Mouse (Mus musculus): Measurements from ENCODE around the gene Hira.
"Not testable (repeated sequence)": the region's sequence is repeated elsewhere in the genome, so short reads cannot be mapped to it uniquely, and the experiment has no call there.

Hira gene

DNA sequence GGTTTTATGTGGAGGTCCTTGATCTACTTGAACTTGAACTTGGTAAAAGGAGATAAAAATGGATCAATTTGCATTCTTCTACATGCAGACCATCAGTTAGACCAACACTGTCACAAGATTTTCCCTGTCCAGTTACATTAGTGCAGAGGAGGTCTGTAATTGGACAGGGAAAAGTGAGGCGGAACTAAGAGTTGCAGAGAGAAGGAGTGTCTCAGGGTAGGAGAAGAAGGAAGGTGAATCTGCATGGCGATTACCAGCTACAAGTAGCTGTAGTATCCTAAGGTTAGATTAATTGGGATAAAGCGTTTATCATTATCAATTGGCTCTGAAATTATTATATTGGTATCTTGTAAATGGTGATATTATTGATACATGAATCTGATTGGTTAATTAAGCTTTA, 109.5 kb downstream of the Hira start:
- H3K27me3 ChIP-seq (ENCODE audit: insufficient read depth, low read length) = no peaks in the 10 kb centered on the region
- no peaks in the 10 kb centered on the region for H3K36me3 ChIP-seq (ENCODE audit: insufficient read depth, low read length)
- H3K4me1 ChIP-seq (replicated peaks; ENCODE audit: low read depth, low read length) = no peaks in the 10 kb centered on the region
- no peak for TF ChIP-seq POU5F1 (IDR thresholded peaks at IDR 0.05; ENCODE audit: borderline replicate concordance, low read length)
- no peak for TF ChIP-seq CTCF (conservative IDR thresholded peaks at IDR 0.05; ENCODE audit: low read length)
- no peak for TF ChIP-seq NANOG (IDR thresholded peaks at IDR 0.05; ENCODE audit: borderline replicate concordance, low read length)
- H3K4me3 ChIP-seq (replicated peaks; ENCODE audit: low read length) = no peak overlapping the region
- peaks cover 20% of the 10 kb centered on the region for H3K9me3 ChIP-seq (ENCODE audit: low read length)

DNA sequence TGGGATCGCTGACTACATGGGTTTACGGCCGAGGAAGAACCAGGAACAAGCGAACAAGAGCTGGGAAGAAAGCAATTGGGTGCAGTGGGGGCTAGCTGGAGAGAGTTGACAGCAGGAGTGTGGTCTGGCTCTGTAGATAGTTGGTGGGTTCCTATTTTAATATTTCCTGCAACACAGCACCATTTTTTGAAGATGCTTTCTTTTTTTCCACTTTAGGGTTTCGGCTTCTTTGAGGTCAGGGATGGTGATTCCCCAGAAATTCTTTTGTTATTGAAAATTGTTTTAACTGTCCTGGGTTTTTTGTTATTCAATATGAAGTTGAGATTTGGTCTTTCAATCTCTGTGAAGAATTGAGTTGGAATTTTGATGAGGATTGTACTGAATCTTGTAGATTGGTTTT, 110.0 kb downstream of the Hira start:
- H3K4me1 ChIP-seq (replicated peaks; ENCODE audit: low read depth, low read length) = no peaks in the 10 kb centered on the region
- H3K4me3 ChIP-seq (replicated peaks; ENCODE audit: low read length) = no peak overlapping the region
- H3K9me3 ChIP-seq (ENCODE audit: low read length) = peaks cover 20% of the 10 kb centered on the region
- no peak for TF ChIP-seq POU5F1 (IDR thresholded peaks at IDR 0.05; ENCODE audit: borderline replicate concordance, low read length)
- TF ChIP-seq CTCF (conservative IDR thresholded peaks at IDR 0.05; ENCODE audit: low read length) = no peak
- TF ChIP-seq NANOG (IDR thresholded peaks at IDR 0.05; ENCODE audit: borderline replicate concordance, low read length) = no peak
- no peaks in the 10 kb centered on the region for H3K36me3 ChIP-seq (ENCODE audit: insufficient read depth, low read length)
- H3K27me3 ChIP-seq (ENCODE audit: insufficient read depth, low read length) = no peaks in the 10 kb centered on the region

DNA sequence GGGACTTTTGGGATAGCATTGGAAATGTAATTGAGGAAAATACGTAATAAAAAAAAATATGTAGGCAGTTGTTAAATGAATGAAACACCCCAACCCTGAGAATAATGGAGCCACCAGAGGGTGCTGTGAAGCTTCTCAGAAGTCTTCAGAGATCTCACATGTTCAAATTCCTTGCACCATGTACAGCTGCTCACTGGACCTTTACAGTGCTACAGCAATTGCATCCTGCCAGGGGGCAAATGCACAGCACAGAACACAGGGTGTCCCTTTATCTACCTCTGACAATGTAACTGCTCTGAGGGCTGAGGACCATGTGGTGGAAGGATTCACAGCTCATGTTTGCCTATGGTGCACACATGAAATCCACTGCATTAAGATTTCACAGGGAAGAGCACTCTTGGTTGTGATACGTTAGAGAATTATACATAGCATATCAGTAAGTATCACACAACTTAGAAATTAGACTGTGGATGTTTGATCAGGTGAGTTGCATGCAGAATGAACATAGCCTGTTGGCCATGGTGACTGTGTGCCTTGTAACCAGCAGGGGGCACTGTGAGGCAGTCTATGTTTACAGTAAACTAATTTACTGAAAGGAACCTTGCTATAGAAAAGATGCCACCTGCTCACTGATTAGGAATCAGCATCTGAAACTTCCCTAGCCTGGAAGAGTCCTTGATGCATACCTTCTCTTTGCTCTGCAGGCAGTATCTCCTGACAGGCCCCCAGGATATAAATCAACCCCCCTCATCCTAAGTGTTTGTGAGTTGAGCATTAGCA, 126.0 kb downstream of the Hira start:
- peaks cover 14% of the 10 kb centered on the region for H3K9me3 ChIP-seq (ENCODE audit: low read length)
- TF ChIP-seq CTCF (conservative IDR thresholded peaks at IDR 0.05; ENCODE audit: low read length) = peak; percentile 61
- not testable (repeated sequence) for H3K4me1 ChIP-seq (replicated peaks; ENCODE audit: low read depth, low read length); H3K27me3 ChIP-seq (ENCODE audit: insufficient read depth, low read length); H3K36me3 ChIP-seq (ENCODE audit: insufficient read depth, low read length); H3K4me3 ChIP-seq (replicated peaks; ENCODE audit: low read length)

DNA sequence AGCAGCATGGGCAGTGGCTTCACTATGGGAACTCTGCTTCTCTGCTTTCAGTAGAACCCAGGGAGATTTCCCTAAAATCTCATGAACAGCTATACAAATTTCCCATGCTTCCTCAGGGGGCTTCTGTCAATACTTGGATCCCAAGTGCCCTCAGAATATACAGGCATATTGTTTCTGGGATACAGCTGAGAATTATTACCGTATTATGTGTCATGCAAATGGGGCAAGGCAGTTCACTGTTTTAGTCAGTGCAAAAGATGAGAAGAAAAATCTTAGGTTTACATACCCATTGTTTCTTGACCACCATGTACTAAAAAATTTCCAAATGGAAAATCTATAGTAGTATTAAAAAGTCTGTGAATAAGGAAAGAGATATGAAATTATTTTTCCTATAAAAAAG, 126.9 kb downstream of the Hira start:
- peaks cover 6% of the 10 kb centered on the region; the same call in 1 of the 2 replicates for H3K4me1 ChIP-seq (replicated peaks; ENCODE audit: low read depth, low read length)
- TF ChIP-seq NANOG (IDR thresholded peaks at IDR 0.05; ENCODE audit: borderline replicate concordance, low read length) (no peak), CTCF (conservative IDR thresholded peaks at IDR 0.05; ENCODE audit: low read length) (no peak), POU5F1 (IDR thresholded peaks at IDR 0.05; ENCODE audit: borderline replicate concordance, low read length) (no peak)
- H3K4me3 ChIP-seq (replicated peaks; ENCODE audit: low read length) = no peak overlapping the region
- H3K9me3 ChIP-seq (ENCODE audit: low read length) = peaks cover 5% of the 10 kb centered on the region
- no peaks in the 10 kb centered on the region for H3K27me3 ChIP-seq (ENCODE audit: insufficient read depth, low read length)
- no peaks in the 10 kb centered on the region for H3K36me3 ChIP-seq (ENCODE audit: insufficient read depth, low read length)

DNA sequence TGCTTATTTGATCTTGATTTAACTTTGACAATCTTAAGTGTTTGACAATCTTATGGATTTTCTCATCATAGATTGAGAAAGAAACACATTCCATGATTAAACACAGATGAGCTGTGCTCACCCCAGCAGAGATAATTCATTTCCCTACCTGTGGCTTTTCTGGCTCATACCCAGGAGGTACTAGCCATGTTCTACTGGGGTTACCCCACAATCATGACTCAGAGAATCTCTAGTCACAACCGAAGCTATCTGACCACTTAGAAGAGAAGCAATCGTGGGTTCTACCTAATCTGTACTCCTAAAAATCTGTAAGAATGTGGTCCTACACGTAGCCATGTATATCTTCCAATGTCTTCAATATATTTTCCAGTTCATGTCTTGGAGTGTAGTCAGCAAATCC, 128.5 kb downstream of the Hira start:
- H3K4me3 ChIP-seq (replicated peaks; ENCODE audit: low read length) = no peak overlapping the region
- H3K36me3 ChIP-seq (ENCODE audit: insufficient read depth, low read length) = no peaks in the 10 kb centered on the region
- peaks cover 6% of the 10 kb centered on the region; the same call in 1 of the 2 replicates for H3K4me1 ChIP-seq (replicated peaks; ENCODE audit: low read depth, low read length)
- TF ChIP-seq POU5F1 (IDR thresholded peaks at IDR 0.05; ENCODE audit: borderline replicate concordance, low read length) = no peak
- TF ChIP-seq NANOG (IDR thresholded peaks at IDR 0.05; ENCODE audit: borderline replicate concordance, low read length) = no peak
- TF ChIP-seq CTCF (conservative IDR thresholded peaks at IDR 0.05; ENCODE audit: low read length) = no peak
- H3K9me3 ChIP-seq (ENCODE audit: low read length) = no peaks in the 10 kb centered on the region
- no peaks in the 10 kb centered on the region for H3K27me3 ChIP-seq (ENCODE audit: insufficient read depth, low read length)

DNA sequence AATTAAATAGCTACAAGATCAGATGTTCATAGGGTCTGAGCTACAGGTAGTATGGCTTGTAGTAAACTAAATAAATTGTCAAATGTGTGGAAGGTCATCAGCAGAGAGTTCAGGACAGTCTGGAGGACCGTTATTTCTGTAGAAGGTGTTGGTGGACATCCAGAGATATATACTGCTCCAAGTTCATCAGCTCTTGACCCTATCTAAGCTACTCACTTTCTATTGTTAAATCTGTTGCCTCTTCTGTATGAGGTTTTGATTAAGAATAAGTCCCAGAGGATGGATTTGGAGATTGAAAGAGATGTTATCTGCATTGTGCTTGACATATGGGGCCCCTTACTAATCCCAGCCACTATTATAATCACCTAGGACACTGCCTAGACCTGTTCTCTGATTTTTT, 129.9 kb downstream of the Hira start:
- Histone ChIP-seq H3K4me1 (replicated peaks; ENCODE audit: low read depth, low read length) (peaks cover 6% of the 10 kb centered on the region; the same call in 1 of the 2 replicates), H3K36me3 (ENCODE audit: insufficient read depth, low read length) (no peaks in the 10 kb centered on the region), H3K4me3 (replicated peaks; ENCODE audit: low read length) (no peak overlapping the region), H3K27me3 (ENCODE audit: insufficient read depth, low read length) (no peaks in the 10 kb centered on the region), H3K9me3 (ENCODE audit: low read length) (no peaks in the 10 kb centered on the region)
- TF ChIP-seq NANOG (IDR thresholded peaks at IDR 0.05; ENCODE audit: borderline replicate concordance, low read length) = no peak
- no peak for TF ChIP-seq POU5F1 (IDR thresholded peaks at IDR 0.05; ENCODE audit: borderline replicate concordance, low read length)
- TF ChIP-seq CTCF (conservative IDR thresholded peaks at IDR 0.05; ENCODE audit: low read length) = no peak

DNA sequence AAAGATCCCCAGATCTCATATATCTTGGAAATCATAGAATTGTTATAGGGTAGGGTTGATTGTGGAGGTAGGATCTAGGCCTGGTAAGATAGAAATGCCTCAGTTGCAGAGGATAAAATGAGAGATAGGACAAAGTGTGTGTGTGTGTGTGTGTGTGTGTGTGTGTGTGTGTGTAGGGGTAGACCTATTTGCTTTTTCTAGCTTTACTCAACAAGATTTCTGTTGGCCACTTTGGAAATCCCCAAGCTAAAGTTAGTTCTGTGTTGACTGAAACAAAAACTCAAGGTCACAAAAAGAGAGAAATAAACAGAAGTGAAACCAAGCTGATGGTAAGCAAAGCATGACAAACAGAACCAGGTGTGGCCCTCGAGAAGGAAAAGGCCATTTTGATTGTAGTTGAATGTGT, 130.4 kb downstream of the Hira start:
- H3K27me3 ChIP-seq (ENCODE audit: insufficient read depth, low read length); H3K4me3 ChIP-seq (replicated peaks; ENCODE audit: low read length); H3K4me1 ChIP-seq (replicated peaks; ENCODE audit: low read depth, low read length); H3K9me3 ChIP-seq (ENCODE audit: low read length); H3K36me3 ChIP-seq (ENCODE audit: insufficient read depth, low read length): not testable (repeated sequence)

DNA sequence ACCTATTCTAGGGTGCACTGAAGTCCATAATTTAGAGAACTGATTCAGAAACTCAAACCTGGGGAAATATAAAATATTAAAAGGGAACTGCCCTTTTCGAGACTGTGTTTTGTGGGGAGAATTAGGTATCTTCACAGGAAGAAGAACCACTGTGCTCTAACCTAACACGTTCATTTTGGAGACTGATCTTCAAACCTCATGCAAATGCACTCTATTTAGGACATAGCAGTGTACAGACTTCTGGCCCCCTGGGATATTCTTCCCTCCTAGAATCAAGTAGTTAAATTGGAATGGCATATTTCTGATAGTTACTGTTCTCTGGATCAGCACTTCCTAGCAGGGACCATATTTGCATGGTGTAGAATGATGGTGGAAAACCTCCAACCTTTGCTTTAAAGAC, 133.9 kb downstream of the Hira start:
- H3K4me3 ChIP-seq (replicated peaks; ENCODE audit: low read length) = no peak overlapping the region
- TF ChIP-seq NANOG (IDR thresholded peaks at IDR 0.05; ENCODE audit: borderline replicate concordance, low read length) (no peak), POU5F1 (IDR thresholded peaks at IDR 0.05; ENCODE audit: borderline replicate concordance, low read length) (no peak), CTCF (conservative IDR thresholded peaks at IDR 0.05; ENCODE audit: low read length) (no peak)

DNA sequence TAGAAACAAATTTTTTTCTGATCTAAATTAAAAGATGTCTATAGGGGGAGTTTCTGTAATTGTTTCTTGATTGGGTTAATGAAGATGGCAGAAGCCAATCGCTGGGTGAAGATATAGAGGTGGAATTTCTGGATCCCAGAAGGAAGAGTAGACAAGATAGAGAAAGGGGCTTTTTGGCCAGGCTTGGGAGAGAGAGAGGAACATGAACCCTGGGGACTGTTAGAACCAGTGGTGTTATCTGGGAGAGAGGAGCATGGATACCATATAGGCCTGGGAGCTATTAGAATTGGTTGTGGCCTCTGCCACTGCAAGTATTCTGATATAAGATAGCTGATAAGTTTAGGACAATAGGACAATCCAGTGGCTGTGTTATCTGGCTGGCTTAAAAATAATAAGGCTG, 136.7 kb downstream of the Hira start:
- Histone ChIP-seq H3K36me3 (ENCODE audit: insufficient read depth, low read length) (no peaks in the 10 kb centered on the region), H3K4me3 (replicated peaks; ENCODE audit: low read length) (no peak overlapping the region), H3K9me3 (ENCODE audit: low read length) (no peaks in the 10 kb centered on the region), H3K4me1 (replicated peaks; ENCODE audit: low read depth, low read length) (no peaks in the 10 kb centered on the region), H3K27me3 (ENCODE audit: insufficient read depth, low read length) (no peaks in the 10 kb centered on the region)
- no peak for TF ChIP-seq NANOG (IDR thresholded peaks at IDR 0.05; ENCODE audit: borderline replicate concordance, low read length)
- TF ChIP-seq CTCF (conservative IDR thresholded peaks at IDR 0.05; ENCODE audit: low read length) = no peak
- no peak for TF ChIP-seq POU5F1 (IDR thresholded peaks at IDR 0.05; ENCODE audit: borderline replicate concordance, low read length)

More for the DNA sequence above, 133.9 kb downstream of the Hira start:
- H3K27me3 ChIP-seq (ENCODE audit: insufficient read depth, low read length) = no peaks in the 10 kb centered on the region
- H3K4me1 ChIP-seq (replicated peaks; ENCODE audit: low read depth, low read length) = no peaks in the 10 kb centered on the region
- H3K36me3 ChIP-seq (ENCODE audit: insufficient read depth, low read length) = no peaks in the 10 kb centered on the region
- no peaks in the 10 kb centered on the region for H3K9me3 ChIP-seq (ENCODE audit: low read length)

All from E14TG2a.4 (cell line).